Mouse (Mus musculus): ENCODE data around the gene Ptprn2.

Ptprn2 gene

DNA sequence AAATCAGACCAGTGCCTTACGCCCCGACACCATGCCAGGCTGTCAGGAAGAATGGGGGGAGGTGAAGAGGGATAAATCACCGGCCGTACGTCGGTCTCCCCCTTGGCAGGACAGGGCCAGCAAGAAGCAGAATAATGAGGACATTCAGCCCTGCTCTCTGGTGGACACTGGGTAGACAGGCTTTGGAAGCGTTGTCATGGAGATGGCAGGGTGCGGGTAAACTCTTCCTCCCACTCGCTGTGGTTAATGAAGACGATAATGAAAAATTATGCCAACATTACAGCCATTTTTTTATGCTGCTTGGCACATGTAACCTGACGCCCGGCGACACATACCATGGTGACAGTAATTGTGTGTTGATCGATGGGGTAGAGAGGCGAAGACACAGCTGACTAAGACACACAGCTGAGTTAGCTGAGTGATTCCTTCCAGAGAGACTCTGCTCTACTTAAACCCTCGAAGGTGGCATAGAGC is 621.7 kb downstream of the Ptprn2 start:
- in situ Hi-C loops (cut with MboI; ENCODE audit: low pct_unique_long_range_greater_than_20kb in 1 of 2, low sequenced_read_pairs in 2 of 2, unreplicated experiment in 1 of 2), result no loop called here

DNA sequence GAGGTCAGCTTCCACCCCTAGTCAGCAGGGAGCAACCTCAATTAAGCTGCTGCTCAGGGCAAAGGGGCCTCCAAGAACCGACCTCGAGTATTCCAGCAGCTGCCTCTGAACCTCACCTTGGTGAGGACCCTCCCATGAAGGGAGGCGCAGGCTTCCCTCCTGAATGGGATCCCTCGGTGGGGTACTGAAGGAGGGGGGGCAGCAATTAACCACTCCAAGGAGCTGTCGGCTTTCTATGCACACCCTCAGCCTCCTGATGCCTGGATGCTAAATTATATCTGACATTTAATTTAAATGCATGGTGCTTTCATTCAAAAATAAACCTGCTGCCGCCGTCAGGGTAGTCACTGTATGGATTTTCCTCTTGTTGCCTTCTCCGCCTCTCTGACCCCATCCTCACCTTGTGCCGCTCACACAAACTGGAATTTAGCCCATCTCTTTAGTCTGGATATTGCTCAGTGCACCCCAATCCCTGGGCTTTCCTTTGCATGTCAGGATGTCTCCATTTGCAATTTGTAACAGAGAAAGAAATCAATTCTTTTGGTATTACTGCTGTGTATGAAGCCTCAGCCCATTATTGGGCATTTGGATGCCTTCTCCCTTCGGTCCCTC is 629.8 kb downstream of the Ptprn2 start:
- in situ Hi-C loops (cut with MboI; ENCODE audit: low pct_unique_long_range_greater_than_20kb in 1 of 2, low sequenced_read_pairs in 2 of 2, unreplicated experiment in 1 of 2), result no loop called here

DNA sequence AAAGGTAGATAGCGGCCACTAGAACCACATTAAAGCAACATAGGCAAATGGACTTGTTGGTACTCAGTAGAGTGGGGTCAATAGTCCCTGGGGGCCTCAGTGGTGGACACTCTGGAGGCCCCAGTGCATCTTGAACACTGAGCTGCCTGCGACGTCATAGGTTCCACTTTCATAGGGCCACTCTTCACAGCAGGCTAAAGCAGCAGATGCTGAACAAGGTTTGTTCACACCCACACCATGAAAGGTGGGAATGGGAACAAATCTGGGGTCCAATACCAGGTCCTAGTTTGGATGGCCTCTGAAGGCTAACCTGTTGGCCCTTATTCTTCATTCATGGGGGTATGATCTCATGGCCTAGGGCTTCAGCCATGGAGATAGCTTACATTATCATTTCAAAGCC is 641.6 kb downstream of the Ptprn2 start:
- in situ Hi-C loops (cut with MboI; ENCODE audit: low pct_unique_long_range_greater_than_20kb in 1 of 2, low sequenced_read_pairs in 2 of 2, unreplicated experiment in 1 of 2), result no loop called here

DNA sequence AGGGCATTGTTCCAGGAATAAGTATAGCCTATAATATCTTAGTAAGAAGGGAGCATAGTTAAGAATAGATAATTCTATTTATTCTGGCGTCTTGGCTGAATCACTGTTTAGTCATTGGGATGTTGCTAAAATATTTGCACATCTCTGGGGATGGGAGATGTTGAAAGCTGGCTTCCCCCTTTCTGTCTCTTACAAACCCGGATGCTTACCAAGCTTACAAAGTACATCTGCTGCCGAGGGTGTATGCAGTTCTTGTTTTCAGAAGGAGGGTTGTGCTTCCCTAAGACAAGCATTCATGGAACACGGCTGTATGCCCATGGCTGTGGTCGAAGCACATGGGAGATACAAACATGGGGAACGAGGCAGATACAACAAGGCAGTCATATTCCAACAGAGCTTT is 642.0 kb downstream of the Ptprn2 start:
- in situ Hi-C loops (cut with MboI; ENCODE audit: low pct_unique_long_range_greater_than_20kb in 1 of 2, low sequenced_read_pairs in 2 of 2, unreplicated experiment in 1 of 2), result no loop called here

DNA sequence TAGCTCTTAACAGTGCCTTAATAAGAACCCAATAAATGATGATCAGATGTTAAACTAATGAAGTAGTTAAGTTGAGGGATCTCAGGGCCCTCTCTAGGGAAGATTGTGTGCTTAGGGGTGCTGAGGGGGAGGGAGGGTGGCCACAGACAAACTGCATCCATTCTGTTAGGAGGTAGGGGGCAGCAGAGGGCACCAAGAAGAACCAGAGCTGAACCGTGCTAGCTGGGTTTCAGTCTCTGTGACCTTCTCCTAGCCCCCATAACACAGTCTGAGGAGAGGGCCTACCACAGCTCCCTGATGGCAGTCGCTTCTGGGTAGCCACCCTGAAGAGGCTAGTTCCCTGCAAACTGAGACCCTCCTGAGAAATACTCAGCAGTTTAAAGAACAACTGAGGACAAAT is 646.6 kb downstream of the Ptprn2 start:
- in situ Hi-C loops (cut with MboI; ENCODE audit: low pct_unique_long_range_greater_than_20kb in 1 of 2, low sequenced_read_pairs in 2 of 2, unreplicated experiment in 1 of 2), result no loop called here

DNA sequence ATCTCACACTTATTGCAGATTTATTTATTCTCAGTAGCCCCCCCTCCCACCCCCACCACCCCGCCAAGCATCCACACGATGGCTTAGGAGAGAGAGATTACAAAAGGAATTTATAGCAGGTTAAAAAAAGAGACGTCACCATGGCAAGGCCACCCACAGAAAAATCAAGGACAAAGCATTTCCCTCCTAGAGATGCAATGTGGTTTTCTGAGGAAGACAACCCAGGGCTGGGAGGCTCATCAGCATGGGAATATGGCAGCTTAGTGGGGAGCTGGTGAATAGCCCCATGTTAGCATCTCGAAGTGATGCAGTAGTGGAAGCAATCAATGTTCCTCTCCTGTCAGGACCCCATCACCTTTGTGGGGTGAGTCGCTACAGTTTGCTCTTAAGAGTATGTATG is 649.7 kb downstream of the Ptprn2 start:
- in situ Hi-C loops (cut with MboI; ENCODE audit: low pct_unique_long_range_greater_than_20kb in 1 of 2, low sequenced_read_pairs in 2 of 2, unreplicated experiment in 1 of 2), result no loop called here

DNA sequence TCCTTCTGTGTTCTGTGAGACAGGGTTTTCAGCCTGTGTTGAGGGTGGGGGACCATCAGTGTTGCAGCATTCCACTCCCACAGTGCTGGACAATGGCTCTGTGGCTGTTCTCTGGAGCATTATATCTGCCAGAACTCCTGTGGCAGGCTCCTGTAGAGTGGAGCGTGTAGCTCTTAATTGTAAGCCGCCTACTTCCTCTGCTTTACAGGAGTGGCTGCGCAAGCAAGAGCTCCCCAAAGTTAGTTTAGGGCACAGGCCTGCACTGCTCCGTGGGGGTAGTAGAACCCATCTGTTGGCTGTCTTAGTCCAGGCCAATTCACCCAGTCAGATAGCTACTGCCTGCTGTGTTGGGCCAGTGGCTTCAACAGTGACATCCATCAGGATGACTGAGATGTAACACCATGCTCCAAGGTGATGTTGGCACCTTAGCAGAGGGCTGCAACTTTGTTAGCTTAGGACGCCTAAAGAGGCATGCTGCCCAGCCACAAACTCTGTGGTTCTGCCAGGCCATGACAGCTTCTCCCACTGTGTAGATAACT is 651.0 kb downstream of the Ptprn2 start:
- in situ Hi-C loops (cut with MboI; ENCODE audit: low pct_unique_long_range_greater_than_20kb in 1 of 2, low sequenced_read_pairs in 2 of 2, unreplicated experiment in 1 of 2), result no loop called here

DNA sequence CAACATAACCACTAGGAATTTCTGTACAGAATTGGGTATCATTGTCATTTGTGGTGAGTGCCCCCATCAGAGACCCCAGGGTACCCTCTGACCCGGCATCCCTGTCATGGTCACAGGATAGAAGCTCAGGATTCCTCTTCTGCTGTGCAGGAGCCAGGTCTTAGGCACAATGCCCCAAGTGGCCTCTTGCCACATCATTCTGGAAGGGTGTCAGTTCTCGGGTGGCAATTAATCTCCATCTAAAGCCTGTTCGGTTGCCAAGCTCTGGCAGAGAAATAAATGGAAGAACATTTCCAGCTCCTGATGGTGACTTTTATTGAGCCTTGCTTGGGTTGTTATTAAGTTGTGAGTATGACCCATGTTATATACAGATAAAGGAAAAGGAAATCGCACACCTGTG is 655.4 kb downstream of the Ptprn2 start:
- in situ Hi-C loops (cut with MboI; ENCODE audit: low pct_unique_long_range_greater_than_20kb in 1 of 2, low sequenced_read_pairs in 2 of 2, unreplicated experiment in 1 of 2), result no loop called here

DNA sequence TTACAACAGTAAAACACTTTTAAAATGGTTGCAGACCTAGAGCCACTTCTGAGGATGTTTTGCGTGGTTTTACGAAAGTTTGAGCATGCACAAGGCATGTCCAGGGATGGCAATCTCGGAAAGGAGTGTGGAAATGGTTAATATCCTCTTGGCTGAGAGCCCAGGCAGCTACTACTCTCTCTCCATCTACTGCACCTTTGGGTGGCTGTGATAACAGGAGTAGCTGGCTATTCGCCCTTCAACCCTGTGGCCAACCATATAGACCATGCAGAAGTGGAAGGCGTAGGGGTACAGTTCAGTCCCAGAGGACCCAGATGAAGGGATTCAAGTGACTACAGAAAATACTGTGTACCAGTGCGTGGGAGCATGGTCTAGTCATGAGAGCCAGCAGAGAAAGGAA is 655.9 kb downstream of the Ptprn2 start:
- in situ Hi-C loops (cut with MboI; ENCODE audit: low pct_unique_long_range_greater_than_20kb in 1 of 2, low sequenced_read_pairs in 2 of 2, unreplicated experiment in 1 of 2), result no loop called here

DNA sequence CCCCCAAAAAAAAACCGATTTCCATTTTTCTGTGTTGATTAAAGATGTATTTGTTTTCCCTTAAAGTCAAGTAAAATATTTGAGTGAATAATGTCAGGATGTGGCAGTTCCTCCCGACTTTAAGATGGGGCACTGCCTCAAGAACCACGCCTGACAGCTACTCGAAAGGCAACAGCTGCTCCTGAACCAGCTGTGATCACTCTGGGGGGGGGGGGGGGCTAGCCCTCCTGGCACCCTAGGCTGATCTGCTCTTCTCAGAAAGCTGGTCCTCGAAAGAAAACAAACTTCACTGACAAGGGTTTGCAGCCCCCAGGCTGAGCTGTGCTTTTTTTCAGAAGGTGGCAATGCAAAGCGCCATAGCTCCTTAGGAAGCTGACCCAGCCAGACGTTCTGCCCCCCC is 663.7 kb downstream of the Ptprn2 start:
- in situ Hi-C loops (cut with MboI; ENCODE audit: low pct_unique_long_range_greater_than_20kb in 1 of 2, low sequenced_read_pairs in 2 of 2, unreplicated experiment in 1 of 2), result no loop called here

DNA sequence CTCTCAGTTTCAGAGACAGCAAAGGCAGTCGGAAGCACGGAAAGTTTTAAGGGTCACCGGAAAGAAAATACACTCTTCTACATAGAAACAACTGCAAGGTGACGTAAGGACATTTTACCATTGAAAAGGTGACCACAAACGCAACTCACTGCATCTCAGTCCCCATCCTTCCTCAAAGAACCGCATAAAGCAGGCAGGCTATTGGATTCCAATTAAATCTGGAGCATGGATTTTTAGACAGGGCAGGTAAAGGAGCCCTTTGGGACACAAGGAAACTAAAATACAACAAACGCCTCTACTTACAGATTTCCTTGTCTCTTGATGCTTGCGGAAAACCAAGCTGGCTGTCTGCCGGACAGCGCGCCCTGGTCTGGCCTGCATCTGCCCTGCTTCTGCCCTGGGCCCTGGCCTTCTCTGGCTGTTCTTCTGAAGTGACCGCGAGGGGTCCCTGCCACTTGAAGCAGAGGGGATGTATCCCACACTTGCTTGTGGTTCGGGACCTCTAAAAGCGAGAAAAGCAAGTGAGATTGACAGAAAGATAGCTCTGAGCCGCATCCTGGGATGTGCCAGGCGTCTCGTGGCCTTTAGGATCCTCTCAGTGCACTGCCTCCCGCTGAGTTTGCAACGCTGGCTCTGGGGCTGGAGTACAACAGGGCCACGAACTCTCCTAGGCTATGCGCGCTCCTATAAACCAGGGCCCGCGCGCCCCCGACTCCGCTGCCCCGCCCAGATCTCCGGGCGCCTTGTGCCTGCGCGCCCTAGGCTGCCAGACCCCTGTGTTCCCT is 665.3 kb downstream of the Ptprn2 start:
- in situ Hi-C loops (cut with MboI; ENCODE audit: low pct_unique_long_range_greater_than_20kb in 1 of 2, low sequenced_read_pairs in 2 of 2, unreplicated experiment in 1 of 2), result no loop called here

DNA sequence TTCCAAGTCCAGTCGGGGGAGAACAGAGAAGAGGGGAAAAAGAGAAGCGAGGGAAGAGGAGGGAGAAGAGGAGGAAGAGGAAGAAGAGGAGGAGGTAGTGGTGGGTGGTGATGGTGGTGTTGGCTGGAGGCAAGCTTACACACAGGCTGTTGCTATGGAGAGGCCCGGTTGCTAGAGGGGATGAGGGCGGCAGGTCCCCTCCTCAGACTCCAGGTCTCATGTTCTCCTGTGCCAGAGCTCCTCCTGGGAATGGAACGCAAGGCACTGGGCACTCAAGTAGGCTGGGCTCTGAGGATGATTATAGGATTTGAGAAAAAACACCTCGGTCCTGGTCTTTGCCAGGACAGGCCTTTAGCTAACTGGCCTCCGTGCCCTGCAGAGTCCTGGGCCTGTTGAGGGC is 666.1 kb downstream of the Ptprn2 start:
- in situ Hi-C loops (cut with MboI; ENCODE audit: low pct_unique_long_range_greater_than_20kb in 1 of 2, low sequenced_read_pairs in 2 of 2, unreplicated experiment in 1 of 2), result no loop called here

DNA sequence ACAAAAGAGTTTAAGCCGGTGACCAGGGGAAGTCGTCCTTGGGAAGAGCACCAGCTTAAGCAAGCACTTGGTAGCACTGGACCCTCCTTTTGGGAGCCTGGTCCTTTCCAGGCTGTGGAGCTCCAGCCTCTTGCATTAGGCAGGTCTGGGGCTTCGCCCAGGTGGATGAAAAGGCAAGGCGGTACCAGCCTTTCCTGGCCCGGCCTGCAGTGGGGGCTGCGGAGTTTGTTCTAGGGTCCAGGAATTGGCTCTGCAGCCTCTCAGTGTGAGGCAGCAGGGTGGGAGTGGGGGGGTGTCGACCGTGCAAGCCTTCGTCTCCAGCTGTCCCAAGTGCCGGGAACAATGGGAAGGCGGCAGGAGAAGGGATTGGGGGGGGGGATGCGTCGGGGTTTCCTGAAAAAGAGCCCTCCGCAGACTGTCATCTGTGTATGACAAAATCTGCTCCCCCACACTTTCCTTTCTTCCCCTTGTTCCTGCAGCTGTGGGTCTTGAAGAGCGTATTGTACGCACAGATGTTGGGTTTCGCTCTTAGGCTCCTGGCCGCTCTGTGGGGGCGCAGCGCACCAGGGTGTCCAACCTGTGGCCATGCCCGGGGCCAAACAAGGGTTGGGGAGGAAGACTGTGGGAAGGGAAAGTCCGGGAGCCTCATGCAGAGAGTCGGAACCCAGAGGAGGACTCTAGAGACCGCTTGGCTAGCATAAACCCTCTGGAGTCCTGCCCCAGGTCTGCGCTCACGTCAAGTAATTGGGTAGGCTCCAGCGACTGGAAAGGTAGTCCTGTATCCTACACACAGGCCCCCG is 667.0 kb downstream of the Ptprn2 start:
- in situ Hi-C loops (cut with MboI; ENCODE audit: low pct_unique_long_range_greater_than_20kb in 1 of 2, low sequenced_read_pairs in 2 of 2, unreplicated experiment in 1 of 2), result no loop called here

DNA sequence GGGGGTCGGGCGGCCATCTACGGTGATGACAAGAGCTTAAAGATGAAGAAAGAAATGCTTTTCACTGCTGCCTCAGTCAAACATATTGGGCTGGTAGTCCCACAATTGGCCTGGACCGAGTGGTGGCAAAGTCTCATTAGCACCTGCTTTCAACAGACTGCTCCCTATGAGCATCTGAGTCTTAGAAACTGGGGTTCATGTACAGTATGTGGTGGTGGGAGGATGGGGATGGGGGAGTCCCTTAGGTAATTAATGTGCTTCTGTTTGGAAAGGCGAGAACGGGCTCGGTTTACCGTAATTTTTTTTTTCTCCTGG is 667.6 kb downstream of the Ptprn2 start:
- in situ Hi-C loops (cut with MboI; ENCODE audit: low pct_unique_long_range_greater_than_20kb in 1 of 2, low sequenced_read_pairs in 2 of 2, unreplicated experiment in 1 of 2), result no loop called here

DNA sequence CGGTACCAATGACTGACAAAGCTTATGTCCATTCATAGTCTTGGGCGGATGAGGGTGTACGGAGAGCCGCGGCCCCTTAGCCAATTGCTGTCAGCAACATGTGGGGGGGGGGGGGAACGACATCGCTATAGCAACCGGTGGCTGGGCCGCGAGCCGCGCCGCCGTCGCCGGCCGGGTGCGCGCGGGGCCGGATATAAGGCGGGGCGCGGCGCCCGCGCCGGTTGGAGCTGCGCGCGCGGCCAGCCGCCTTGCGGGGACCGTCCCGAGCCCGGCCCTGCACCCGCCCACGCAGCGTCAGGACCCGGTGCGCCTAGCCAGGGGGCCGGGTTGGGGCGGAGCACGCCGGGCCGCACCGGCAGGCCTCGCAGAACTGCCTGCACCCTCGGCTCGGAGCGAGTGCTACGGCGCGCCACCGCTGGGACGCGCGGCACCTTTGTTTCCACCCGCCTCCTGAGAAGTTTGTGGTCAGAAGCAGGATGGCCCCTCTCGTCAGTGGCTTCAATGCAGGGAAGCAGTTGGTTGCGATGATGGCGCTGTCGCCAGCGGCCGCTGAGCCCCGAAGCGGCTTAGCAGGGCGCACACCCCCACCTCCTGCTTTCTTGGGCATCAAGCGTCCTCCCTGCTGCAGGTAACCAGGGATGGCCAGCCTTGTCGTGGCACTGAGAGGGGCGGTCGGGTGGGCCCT is 668.3 kb downstream of the Ptprn2 start:
- in situ Hi-C loops (cut with MboI; ENCODE audit: low pct_unique_long_range_greater_than_20kb in 1 of 2, low sequenced_read_pairs in 2 of 2, unreplicated experiment in 1 of 2), result no loop called here

DNA sequence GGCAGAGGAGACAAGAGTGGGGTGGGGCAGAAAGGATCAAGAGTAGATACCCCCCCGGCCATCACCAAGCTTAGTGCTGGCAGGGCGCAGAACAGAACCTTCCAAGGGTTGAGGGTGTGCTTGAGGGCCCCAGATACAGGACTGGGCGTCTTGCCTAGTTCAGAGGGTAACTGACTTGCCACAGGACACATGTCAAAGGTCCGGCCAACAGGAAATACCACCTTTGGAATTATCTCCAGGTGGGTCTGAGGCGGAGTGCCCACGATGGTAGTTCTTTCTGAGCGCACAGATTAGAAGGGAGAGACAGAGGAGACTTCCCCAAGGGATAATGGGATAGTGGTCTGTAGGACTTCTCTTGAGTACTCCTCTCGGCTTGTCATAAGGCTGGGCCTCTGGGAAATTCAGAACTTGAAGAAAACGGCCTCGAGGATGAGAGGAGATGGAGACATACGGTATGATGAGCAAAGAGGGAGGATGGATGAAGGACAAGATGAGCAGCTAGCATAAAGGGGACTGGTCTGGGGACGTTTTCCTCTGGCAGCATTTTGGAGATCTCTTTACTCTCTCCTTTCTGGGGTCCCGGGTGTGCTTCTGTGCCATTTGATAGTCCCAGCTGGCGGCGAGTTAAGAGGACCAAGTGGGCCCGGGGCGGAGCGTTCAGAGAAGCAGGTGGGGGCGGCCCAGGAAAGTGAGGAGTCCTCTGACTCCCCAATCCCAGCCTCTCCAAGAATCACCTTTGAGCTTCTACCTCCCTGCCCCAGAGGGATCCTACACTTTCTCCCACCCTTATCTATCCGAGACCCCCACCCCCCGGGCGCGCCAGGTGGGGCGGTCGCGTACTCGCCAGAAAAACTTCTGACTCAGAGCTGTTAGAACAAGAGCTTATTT is 669.1 kb downstream of the Ptprn2 start:
- in situ Hi-C loops (cut with MboI; ENCODE audit: low pct_unique_long_range_greater_than_20kb in 1 of 2, low sequenced_read_pairs in 2 of 2, unreplicated experiment in 1 of 2), result no loop called here

DNA sequence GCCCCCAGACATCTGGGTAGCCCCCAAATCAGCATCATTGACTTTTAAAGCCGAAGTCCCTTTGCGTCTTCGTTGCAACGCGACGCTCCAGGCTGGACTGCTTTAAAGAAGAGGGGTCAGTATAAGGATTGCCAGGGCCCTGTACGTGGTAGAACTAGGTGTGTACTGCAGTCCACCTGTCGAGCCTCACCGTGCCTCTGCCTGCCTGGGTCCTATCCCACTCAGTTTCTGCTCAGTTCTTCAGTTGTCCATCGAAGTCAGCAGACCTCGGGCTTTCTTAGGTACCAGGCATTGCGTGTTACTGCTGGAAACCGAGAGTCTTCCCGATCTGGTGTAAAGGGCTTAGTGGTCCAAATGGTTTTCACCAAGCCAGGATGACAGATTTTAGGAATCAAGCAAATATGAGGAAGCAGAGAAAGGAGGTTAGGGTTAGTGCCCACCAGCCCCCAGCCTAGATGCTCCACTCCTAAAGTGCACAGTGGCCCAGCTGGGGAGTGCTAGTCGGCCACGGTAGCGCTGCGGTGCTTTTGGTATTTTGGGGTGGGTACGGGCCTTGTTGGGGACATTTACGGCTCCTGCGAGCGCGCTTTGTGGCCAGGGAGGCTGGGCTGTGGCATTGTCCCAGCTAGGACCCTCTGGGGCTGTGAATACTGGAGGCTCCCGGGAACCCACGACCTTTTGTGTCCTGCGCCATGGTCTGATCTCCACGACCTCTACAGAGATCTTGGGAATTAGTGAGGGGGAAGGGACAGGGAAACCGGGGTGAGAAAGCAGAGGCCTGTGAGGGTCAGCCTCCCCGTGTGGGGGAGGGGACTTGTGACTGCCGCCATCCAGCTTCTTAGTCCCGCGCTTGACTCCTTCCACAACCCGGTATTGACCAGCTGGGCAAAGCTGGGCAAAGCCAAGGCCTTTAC is 670.0 kb downstream of the Ptprn2 start:
- in situ Hi-C loops (cut with MboI; ENCODE audit: low pct_unique_long_range_greater_than_20kb in 1 of 2, low sequenced_read_pairs in 2 of 2, unreplicated experiment in 1 of 2), result no loop called here
